Mouse (Mus musculus): ENCODE results near the gene P2ry12. TPM values are rescaled to one million over a fixed set of nuclear protein-coding genes. Genes with fewer than 3 reads are reported as not detected.

Gene P2ry12
- 2.2 and 2.7 TPM in 2 replicates for polyA plus RNA-seq (2014; fragmentation: Nextera tagmentation; extraction: Ambion mirVana)

GRCm38 (mm10) chr3:59262704-59263103 is at the start of gene P2ry12:
Gene P2ry12, minus strand, starts transcription at chr3:59262871.
- ATAC-seq (replicated peaks; ENCODE audit: insufficient number of reproducible peaks, low FRiP score, low TSS enrichment, low read depth), result no peak

GRCm38 (mm10) chr3:59305518-59305917 is 42.8 kb upstream of the P2ry12 start:
- WGBS, result 94% methylated on average over 2 of the region's 2 CpGs

More at GRCm38 (mm10) chr3:59262704-59263103, at the start of gene P2ry12:
- H3K9ac ChIP-seq (replicated peaks; ENCODE audit: low read length), result no peak within 1 kb of the TSS
- no peaks in the 10 kb centered on the region for H3K27me3 ChIP-seq (ENCODE audit: control insufficient read depth, insufficient read depth, low read length)
- H3K27ac ChIP-seq (replicated peaks; ENCODE audit: low read depth, low read length), result no peak within 1 kb of the TSS
- no peaks in the 10 kb centered on the region for H3K36me3 ChIP-seq (replicated peaks; ENCODE audit: control insufficient read depth, insufficient read depth, low read depth, low read length)
- no peaks in the 10 kb centered on the region for H3K4me1 ChIP-seq (ENCODE audit: control insufficient read depth, insufficient read depth, low read length)
- H3K4me3 ChIP-seq (ENCODE audit: low read depth, low read length), result no peak within 1 kb of the TSS
- peak; percentile 18 for DNase-seq (ENCODE audit: low spot score)
- WGBS, result 27% methylated on average over 7 of the region's 7 CpGs
- H3K9me3 ChIP-seq (replicated peaks; ENCODE audit: control insufficient read depth, low read length), result no peaks in the 10 kb centered on the region
- H3K4me2 ChIP-seq (ENCODE audit: low read depth, low read length), result no peak within 1 kb of the TSS

GRCm38 (mm10) chr3:59304944-59305343 is 42.3 kb upstream of the P2ry12 start:
- ATAC-seq (replicated peaks; ENCODE audit: insufficient number of reproducible peaks, low FRiP score, low TSS enrichment, low read depth) (no peak), DNase-seq (ENCODE audit: low spot score) (no peak)
- Histone ChIP-seq H3K4me3 (ENCODE audit: low read depth, low read length) (no peak overlapping the region), H3K9ac (replicated peaks; ENCODE audit: low read length) (no peak overlapping the region), H3K27me3 (ENCODE audit: control insufficient read depth, insufficient read depth, low read length) (no peaks in the 10 kb centered on the region), H3K4me2 (ENCODE audit: low read depth, low read length) (no peak overlapping the region), H3K9me3 (replicated peaks; ENCODE audit: control insufficient read depth, low read length) (no peaks in the 10 kb centered on the region), H3K27ac (replicated peaks; ENCODE audit: low read depth, low read length) (no peak overlapping the region), H3K36me3 (replicated peaks; ENCODE audit: control insufficient read depth, insufficient read depth, low read depth, low read length) (no peaks in the 10 kb centered on the region), H3K4me1 (ENCODE audit: control insufficient read depth, insufficient read depth, low read length) (no peaks in the 10 kb centered on the region)
- 92% methylated on average over 5 of the region's 5 CpGs for WGBS

More at GRCm38 (mm10) chr3:59305518-59305917, 42.8 kb upstream of the P2ry12 start:
- ATAC-seq (replicated peaks; ENCODE audit: insufficient number of reproducible peaks, low FRiP score, low TSS enrichment, low read depth) (no peak), DNase-seq (ENCODE audit: low spot score) (no peak)
- Histone ChIP-seq H3K27me3 (ENCODE audit: control insufficient read depth, insufficient read depth, low read length) (no peaks in the 10 kb centered on the region), H3K4me3 (ENCODE audit: low read depth, low read length) (no peak overlapping the region), H3K27ac (replicated peaks; ENCODE audit: low read depth, low read length) (no peak overlapping the region), H3K9me3 (replicated peaks; ENCODE audit: control insufficient read depth, low read length) (no peaks in the 10 kb centered on the region), H3K4me1 (ENCODE audit: control insufficient read depth, insufficient read depth, low read length) (no peaks in the 10 kb centered on the region), H3K36me3 (replicated peaks; ENCODE audit: control insufficient read depth, insufficient read depth, low read depth, low read length) (no peaks in the 10 kb centered on the region), H3K9ac (replicated peaks; ENCODE audit: low read length) (no peak overlapping the region), H3K4me2 (ENCODE audit: low read depth, low read length) (no peak overlapping the region)

- H3K27me3 ChIP-seq (ENCODE audit: control insufficient read depth, insufficient read depth, low read length), result no peaks in the 10 kb centered on the region
- 82% methylated on average over 16 of the region's 16 CpGs for WGBS
- H3K9ac ChIP-seq (replicated peaks; ENCODE audit: low read length), result no peak overlapping the region
- no peak overlapping the region for H3K4me3 ChIP-seq (ENCODE audit: low read depth, low read length)
- ATAC-seq (replicated peaks; ENCODE audit: insufficient number of reproducible peaks, low FRiP score, low TSS enrichment, low read depth), result no peak
- H3K9me3 ChIP-seq (replicated peaks; ENCODE audit: control insufficient read depth, low read length), result no peaks in the 10 kb centered on the region
- no peaks in the 10 kb centered on the region for H3K36me3 ChIP-seq (replicated peaks; ENCODE audit: control insufficient read depth, insufficient read depth, low read depth, low read length)
- no peak overlapping the region for H3K4me2 ChIP-seq (ENCODE audit: low read depth, low read length)
- no peaks in the 10 kb centered on the region for H3K4me1 ChIP-seq (ENCODE audit: control insufficient read depth, insufficient read depth, low read length)
- H3K27ac ChIP-seq (replicated peaks; ENCODE audit: low read depth, low read length), result no peak overlapping the region
- DNase-seq (ENCODE audit: low spot score), result no peak
Measured at GRCm38 (mm10) chr3:59297653-59298052, 35.0 kb upstream of the P2ry12 start.

- Histone ChIP-seq H3K36me3 (replicated peaks; ENCODE audit: control insufficient read depth, insufficient read depth, low read depth, low read length) (no peaks in the 10 kb centered on the region), H3K4me2 (ENCODE audit: low read depth, low read length) (no peak overlapping the region), H3K27ac (replicated peaks; ENCODE audit: low read depth, low read length) (no peak overlapping the region), H3K9me3 (replicated peaks; ENCODE audit: control insufficient read depth, low read length) (no peaks in the 10 kb centered on the region), H3K4me3 (ENCODE audit: low read depth, low read length) (no peak overlapping the region), H3K27me3 (ENCODE audit: control insufficient read depth, insufficient read depth, low read length) (no peaks in the 10 kb centered on the region), H3K4me1 (ENCODE audit: control insufficient read depth, insufficient read depth, low read length) (no peaks in the 10 kb centered on the region), H3K9ac (replicated peaks; ENCODE audit: low read length) (no peak overlapping the region)
- WGBS, result 91% methylated on average over 5 of the region's 5 CpGs
- ATAC-seq (replicated peaks; ENCODE audit: insufficient number of reproducible peaks, low FRiP score, low TSS enrichment, low read depth) (no peak), DNase-seq (ENCODE audit: low spot score) (no peak)
Measured at GRCm38 (mm10) chr3:59296563-59297130, 34.0 kb upstream of the P2ry12 start.

- no peak for DNase-seq (ENCODE audit: low spot score)
- H3K27ac ChIP-seq (replicated peaks; ENCODE audit: low read depth, low read length), result no peak overlapping the region
Measured at GRCm38 (mm10) chr3:59295699-59296562, 33.3 kb upstream of the P2ry12 start.

GRCm38 (mm10) chr3:59293437-59294199 is 30.9 kb upstream of the P2ry12 start:
- Histone ChIP-seq H3K4me1 (ENCODE audit: control insufficient read depth, insufficient read depth, low read length) (no peaks in the 10 kb centered on the region), H3K4me2 (ENCODE audit: low read depth, low read length) (no peak overlapping the region), H3K27me3 (ENCODE audit: control insufficient read depth, insufficient read depth, low read length) (no peaks in the 10 kb centered on the region), H3K9ac (replicated peaks; ENCODE audit: low read length) (no peak overlapping the region), H3K36me3 (replicated peaks; ENCODE audit: control insufficient read depth, insufficient read depth, low read depth, low read length) (no peaks in the 10 kb centered on the region), H3K9me3 (replicated peaks; ENCODE audit: control insufficient read depth, low read length) (no peaks in the 10 kb centered on the region), H3K4me3 (ENCODE audit: low read depth, low read length) (no peak overlapping the region), H3K27ac (replicated peaks; ENCODE audit: low read depth, low read length) (no peak overlapping the region)
- ATAC-seq (replicated peaks; ENCODE audit: insufficient number of reproducible peaks, low FRiP score, low TSS enrichment, low read depth) (no peak), DNase-seq (ENCODE audit: low spot score) (no peak)
- WGBS, result 83% methylated on average over 5 of the region's 5 CpGs

More at GRCm38 (mm10) chr3:59295699-59296562, 33.3 kb upstream of the P2ry12 start:
- no peak for ATAC-seq (replicated peaks; ENCODE audit: insufficient number of reproducible peaks, low FRiP score, low TSS enrichment, low read depth)
- Histone ChIP-seq H3K36me3 (replicated peaks; ENCODE audit: control insufficient read depth, insufficient read depth, low read depth, low read length) (no peaks in the 10 kb centered on the region), H3K9ac (replicated peaks; ENCODE audit: low read length) (no peak overlapping the region), H3K27me3 (ENCODE audit: control insufficient read depth, insufficient read depth, low read length) (no peaks in the 10 kb centered on the region), H3K4me3 (ENCODE audit: low read depth, low read length) (no peak overlapping the region), H3K9me3 (replicated peaks; ENCODE audit: control insufficient read depth, low read length) (no peaks in the 10 kb centered on the region), H3K4me2 (ENCODE audit: low read depth, low read length) (no peak overlapping the region), H3K4me1 (ENCODE audit: control insufficient read depth, insufficient read depth, low read length) (no peaks in the 10 kb centered on the region)
- WGBS, result 78% methylated on average over 16 of the region's 16 CpGs
